Mouse (Mus musculus) MEL (cell line): ENCODE results near the gene Cox6b2.

Experiments
- ETS1 ChIP-seq: IDR thresholded peaks from 2 replicates; pipeline ENCODE4 v1.6.1; 2012; ENCODE audit warnings: low read depth, mild to moderate bottlenecking, inconsistent platforms, low read length, improper control_type of control experiment, moderate library complexity
- POLR2A ChIP-seq, 2 experiments: IDR thresholded peaks; 2 replicates each; pipeline ENCODE4 v1.6.1; 2011 to 2012; ENCODE audit warnings: low read length in 2 of 2, mild to moderate bottlenecking in 2 of 2, control low read depth in 1 of 2, improper control_type of control experiment in 1 of 2, low read depth in 1 of 2, moderate library complexity in 1 of 2; ENCODE audit not compliant: control insufficient read depth in 1 of 2, insufficient read depth in 1 of 2, poor library complexity in 1 of 2
- TAL1 ChIP-seq: IDR thresholded peaks from 2 replicates; pipeline ENCODE4 v1.6.1; 2012; ENCODE audit warnings: mild to moderate bottlenecking, inconsistent platforms, low read length, moderate library complexity, mixed read lengths

GRCm38 (mm10) chr7:4741672-4742481 is 11.0 kb downstream of the Cox6b2 start:
- TF ChIP-seq TAL1 (no peak), POLR2A (IDR thresholded peaks at IDR 0.05; ENCODE audit: control insufficient read depth in 1 of 2, insufficient read depth in 1 of 2, low read depth in 1 of 2, low read length in 2 of 2, poor library complexity in 1 of 2) (no peak), ETS1 (no peak)
